Mouse (Mus musculus) hindbrain, postnatal 0 days (tissue): ENCODE results near the gene Actn4. TPM values are rescaled to one million over a fixed set of nuclear protein-coding genes. Genes with fewer than 3 reads are reported as not detected.

ENCODE experiments used
- ATAC-seq: fragments of 200-750 bp; cut with Nextera tagmentation; 2 replicates; pipeline ENCODE4 v1.8.0; 2017; ENCODE audit warnings: mild to moderate bottlenecking, moderate TSS enrichment, moderate library complexity
- DNase-seq: peaks from one replicate; pipeline ENCODE4 v3.0.0-alpha.2; 2015; ENCODE audit warnings: low spot score
- H3K27ac ChIP-seq: fragments of 300-500 bp; sonication (generic); 2 replicates; pipeline ENCODE4 v1.5.1; 2014; ENCODE audit warnings: mild to moderate bottlenecking
- H3K27me3 ChIP-seq: fragments of 300-500 bp; sonication (generic); 2 replicates; pipeline ENCODE4 v1.6.1; 2014; ENCODE audit warnings: low read length, mixed read lengths; ENCODE audit not compliant: insufficient read depth
- H3K36me3 ChIP-seq: fragments of 300-500 bp; sonication (generic); 2 replicates; pipeline ENCODE4 v1.6.1; 2014; ENCODE audit warnings: low read length, mixed read lengths; ENCODE audit not compliant: insufficient read depth
- H3K4me1 ChIP-seq: fragments of 300-500 bp; sonication (generic); 2 replicates; pipeline ENCODE4 v1.6.1; 2014; ENCODE audit warnings: antibody characterized with exemption, low read length, mixed read lengths; ENCODE audit not compliant: insufficient read depth
- H3K4me2 ChIP-seq: fragments of 300-500 bp; sonication (generic); 2 replicates; pipeline ENCODE4 v1.6.1; 2014; ENCODE audit warnings: low read depth, mild to moderate bottlenecking, low read length, moderate library complexity, mixed read lengths
- H3K4me3 ChIP-seq: fragments of 300-500 bp; sonication (generic); 2 replicates; pipeline ENCODE4 v1.5.1; 2014; ENCODE audit warnings: low read length
- H3K9ac ChIP-seq: fragments of 300-500 bp; sonication (generic); replicated peaks from 2 replicates; pipeline ENCODE4 v1.6.1; 2014; ENCODE audit warnings: mild to moderate bottlenecking, low read length, moderate library complexity, mixed read lengths
- H3K9me3 ChIP-seq: fragments of 300-500 bp; sonication (generic); 2 replicates; pipeline ENCODE4 v1.6.1; 2016; ENCODE audit warnings: low read length, mixed read lengths
- CTCF ChIP-seq: IDR thresholded peaks from 2 replicates; pipeline ENCODE4 v1.5.1; 2016; ENCODE audit warnings: antibody characterized with exemption, control low read depth, low read depth
- WGBS: fragments of 180-500 bp; shearing (Covaris S2); extraction: QIAGEN DNeasy Blood & Tissue Kit; methylation state at CpG from one replicate; pipeline ENCODE4 v1.1.7; 2014; 5-methylcytosine and 5-hydroxymethylcytosine counted together
- polyA plus RNA-seq: library from polyadenylated mRNA; unstranded; fragments of >200 nt; fragmentation: Nextera tagmentation; extraction: Ambion mirVana; gene quantifications from 2 replicates; pipeline ENCODE4 v1.2.1, GENCODE M21; 2015
- total RNA-seq: library from RNA; depleted of rRNA; stranded (reverse); fragments of >200 nt; gene quantifications from 2 replicates; pipeline ENCODE4 v1.2.3, GENCODE M21; 2014

The Actn4 gene
- total and polyA plus RNA-seq, 2 experiments from 2014 or later, result 85.7 to 114 TPM

GRCm38 (mm10) chr7:28913171-28913570 lies 49.0 kb downstream of the Actn4 start:
- no peak overlapping the region for H3K4me2 ChIP-seq
- H3K9ac ChIP-seq, result no peak overlapping the region
- peaks cover 67% of the 10 kb centered on the region for H3K36me3 ChIP-seq
- peaks cover 2% of the 10 kb centered on the region; the same call in 1 of the 2 replicates for H3K4me1 ChIP-seq
- H3K27me3 ChIP-seq, result no peaks in the 10 kb centered on the region
- H3K4me3 ChIP-seq, result no peak overlapping the region
- no peaks in the 10 kb centered on the region for H3K9me3 ChIP-seq
- DNase-seq (no peak), ATAC-seq (no peak)
- no peak for TF ChIP-seq CTCF
- 72% methylated on average over 11 of the region's 11 CpGs for WGBS
- H3K27ac ChIP-seq, result no peak overlapping the region

- Histone ChIP-seq H3K27me3 (no peaks in the 10 kb centered on the region), H3K4me2 (no peak overlapping the region), H3K9me3 (no peaks in the 10 kb centered on the region), H3K27ac (0 out of 2 replicates have a peak overlapping the region, but pooled peaks have one; percentile 41), H3K4me3 (no peak overlapping the region), H3K36me3 (peaks cover 71% of the 10 kb centered on the region), H3K4me1 (no peaks in the 10 kb centered on the region), H3K9ac (no peak overlapping the region)
- TF ChIP-seq CTCF, result no peak
- DNase-seq (no peak), ATAC-seq (peak; percentile 46; the same call in 1 of the 2 replicates)
- WGBS, result 77% methylated on average over 4 of the region's 4 CpGs
Observed at GRCm38 (mm10) chr7:28911632-28912031, 50.5 kb downstream of the Actn4 start.

GRCm38 (mm10) chr7:28907195-28907594 lies 54.9 kb downstream of the Actn4 start:
- no peak overlapping the region for H3K27ac ChIP-seq
- H3K27me3 ChIP-seq, result no peaks in the 10 kb centered on the region
- ATAC-seq (no peak), DNase-seq (no peak)
- H3K4me1 ChIP-seq, result no peaks in the 10 kb centered on the region
- H3K9ac ChIP-seq, result no peak overlapping the region
- no peak for TF ChIP-seq CTCF
- peaks cover 81% of the 10 kb centered on the region for H3K36me3 ChIP-seq
- H3K9me3 ChIP-seq, result no peaks in the 10 kb centered on the region
- H3K4me2 ChIP-seq, result no peak overlapping the region
- WGBS, result 97% methylated on average over 5 of the region's 5 CpGs
- H3K4me3 ChIP-seq, result no peak overlapping the region

- ATAC-seq (no peak), DNase-seq (no peak)
- H3K36me3 ChIP-seq, result peaks cover 84% of the 10 kb centered on the region
- no peak for TF ChIP-seq CTCF
- H3K27ac ChIP-seq, result no peak overlapping the region
- H3K4me1 ChIP-seq, result no peaks in the 10 kb centered on the region
- WGBS, result 89% methylated on average over 10 of the region's 10 CpGs
- no peaks in the 10 kb centered on the region for H3K9me3 ChIP-seq
- no peak overlapping the region for H3K9ac ChIP-seq
- H3K27me3 ChIP-seq, result no peaks in the 10 kb centered on the region
- H3K4me3 ChIP-seq, result no peak overlapping the region
- no peak overlapping the region for H3K4me2 ChIP-seq
Observed at GRCm38 (mm10) chr7:28903778-28904177, 58.4 kb downstream of the Actn4 start.

GRCm38 (mm10) chr7:28902809-28903208 lies 59.3 kb downstream of the Actn4 start:
- peak overlapping the region; percentile 32; the same call in 1 of the 2 replicates for H3K27ac ChIP-seq
- WGBS, result 84% methylated on average over 3 of the region's 3 CpGs
- DNase-seq (no peak), ATAC-seq (no peak)
- no peaks in the 10 kb centered on the region for H3K9me3 ChIP-seq
- H3K9ac ChIP-seq, result no peak overlapping the region
- H3K4me3 ChIP-seq, result no peak overlapping the region
- peaks cover 88% of the 10 kb centered on the region for H3K36me3 ChIP-seq
- no peak for TF ChIP-seq CTCF
- no peaks in the 10 kb centered on the region for H3K27me3 ChIP-seq
- no peak overlapping the region for H3K4me2 ChIP-seq
- H3K4me1 ChIP-seq, result no peaks in the 10 kb centered on the region

DNA sequence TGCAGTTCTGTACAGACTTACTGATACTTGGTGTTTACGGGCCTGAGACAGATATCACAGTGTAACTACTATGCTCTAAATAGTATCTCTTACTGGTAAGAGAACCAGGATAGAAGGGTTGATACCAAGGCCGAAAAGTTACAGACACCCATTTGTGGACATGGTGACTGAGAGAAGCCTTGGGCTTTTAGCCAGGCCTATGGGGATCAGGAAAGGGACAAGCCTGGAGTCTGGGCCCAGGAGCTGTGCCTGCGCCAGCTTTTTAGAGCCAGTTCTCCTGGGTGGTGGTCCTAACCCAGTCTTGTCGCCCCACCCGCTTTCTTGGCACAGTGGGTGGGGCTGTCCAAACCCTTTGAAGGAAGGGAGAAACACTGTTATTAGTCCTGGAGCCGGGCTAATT lies 60.0 kb downstream of the Actn4 start:
- ATAC-seq (no peak), DNase-seq (no peak)
- H3K9me3 ChIP-seq, result no peaks in the 10 kb centered on the region
- peak overlapping the region; percentile 32; the same call in 1 of the 2 replicates for H3K27ac ChIP-seq
- WGBS, result 91% methylated on average over 6 of the region's 6 CpGs
- no peak overlapping the region for H3K9ac ChIP-seq
- H3K4me1 ChIP-seq, result no peaks in the 10 kb centered on the region
- no peak overlapping the region for H3K4me2 ChIP-seq
- H3K4me3 ChIP-seq, result no peak overlapping the region
- H3K27me3 ChIP-seq, result no peaks in the 10 kb centered on the region
- H3K36me3 ChIP-seq, result peaks cover 92% of the 10 kb centered on the region
- no peak for TF ChIP-seq CTCF

- DNase-seq (peak; percentile 5), ATAC-seq (peak; percentile 61; the same call in 1 of the 2 replicates)
- H3K4me2 ChIP-seq, result no peak overlapping the region
- H3K9me3 ChIP-seq, result no peaks in the 10 kb centered on the region
- H3K36me3 ChIP-seq, result peaks cover 92% of the 10 kb centered on the region
- H3K9ac ChIP-seq, result no peak overlapping the region
- no peaks in the 10 kb centered on the region for H3K4me1 ChIP-seq
- H3K27ac ChIP-seq, result peak overlapping the region; percentile 45; the same call in 1 of the 2 replicates
- no peak overlapping the region for H3K4me3 ChIP-seq
- H3K27me3 ChIP-seq, result no peaks in the 10 kb centered on the region
- no peak for TF ChIP-seq CTCF
- WGBS, result 88% methylated on average over 13 of the region's 13 CpGs
Observed at GRCm38 (mm10) chr7:28901311-28902125, 60.6 kb downstream of the Actn4 start.
